Mouse (Mus musculus) intestine, embryonic 16.5 days (tissue): ENCODE data around the gene Qprt. TPM values are rescaled to one million over a fixed set of nuclear protein-coding genes. Genes with fewer than 3 reads are reported as not detected.

Source experiments
- ATAC-seq: fragments of 200-750 bp; cut with Nextera tagmentation; 2 replicates; pipeline ENCODE4 v1.8.0; 2017; ENCODE audit warnings: moderate TSS enrichment, moderate library complexity
- H3K27ac ChIP-seq: fragments of 300-500 bp; sonication (generic); 2 replicates; pipeline ENCODE4 v1.5.1; 2014; ENCODE audit warnings: mild to moderate bottlenecking, low read length
- H3K27me3 ChIP-seq: fragments of 300-500 bp; sonication (generic); replicated peaks from 2 replicates; pipeline ENCODE4 v1.6.1; 2014; ENCODE audit warnings: low read length, control low read depth, mixed read lengths; ENCODE audit not compliant: control insufficient read depth, insufficient read depth
- H3K36me3 ChIP-seq: fragments of 300-500 bp; sonication (generic); 2 replicates; pipeline ENCODE4 v1.6.1; 2014; ENCODE audit warnings: low read length, control low read depth; ENCODE audit not compliant: control insufficient read depth, insufficient read depth
- H3K4me1 ChIP-seq: fragments of 300-500 bp; sonication (generic); 2 replicates; pipeline ENCODE4 v1.6.1; 2014; ENCODE audit warnings: low read length, control low read depth, mixed read lengths; ENCODE audit not compliant: control insufficient read depth, insufficient read depth
- H3K4me2 ChIP-seq: fragments of 300-500 bp; sonication (generic); 2 replicates; pipeline ENCODE4 v1.6.1; 2014; ENCODE audit warnings: low read depth, low read length, control low read depth
- H3K4me3 ChIP-seq: fragments of 300-500 bp; sonication (generic); 2 replicates; pipeline ENCODE4 v1.5.1; 2014; ENCODE audit warnings: mild to moderate bottlenecking, low read length
- H3K9ac ChIP-seq: fragments of 300-500 bp; sonication (generic); 2 replicates; pipeline ENCODE4 v1.6.1; 2014; ENCODE audit warnings: low read depth, low read length
- H3K9me3 ChIP-seq: fragments of 300-500 bp; sonication (generic); 2 replicates; pipeline ENCODE4 v1.6.1; 2016; ENCODE audit warnings: low read length, control low read depth; ENCODE audit not compliant: control insufficient read depth
- WGBS: fragments of 180-500 bp; shearing (Covaris S2); extraction: QIAGEN DNeasy Blood & Tissue Kit; methylation state at CpG from one replicate; pipeline ENCODE4 v1.1.7; 2014; 5-methylcytosine and 5-hydroxymethylcytosine counted together
- polyA plus RNA-seq: library from polyadenylated mRNA; unstranded; fragments of >200 nt; fragmentation: Nextera tagmentation; extraction: Ambion mirVana; gene quantifications from 2 replicates; pipeline ENCODE4 v1.2.1, GENCODE M21; 2015

Qprt gene
- polyA plus RNA-seq, 1 experiment from 2014 or later = 6.8 TPM

DNA sequence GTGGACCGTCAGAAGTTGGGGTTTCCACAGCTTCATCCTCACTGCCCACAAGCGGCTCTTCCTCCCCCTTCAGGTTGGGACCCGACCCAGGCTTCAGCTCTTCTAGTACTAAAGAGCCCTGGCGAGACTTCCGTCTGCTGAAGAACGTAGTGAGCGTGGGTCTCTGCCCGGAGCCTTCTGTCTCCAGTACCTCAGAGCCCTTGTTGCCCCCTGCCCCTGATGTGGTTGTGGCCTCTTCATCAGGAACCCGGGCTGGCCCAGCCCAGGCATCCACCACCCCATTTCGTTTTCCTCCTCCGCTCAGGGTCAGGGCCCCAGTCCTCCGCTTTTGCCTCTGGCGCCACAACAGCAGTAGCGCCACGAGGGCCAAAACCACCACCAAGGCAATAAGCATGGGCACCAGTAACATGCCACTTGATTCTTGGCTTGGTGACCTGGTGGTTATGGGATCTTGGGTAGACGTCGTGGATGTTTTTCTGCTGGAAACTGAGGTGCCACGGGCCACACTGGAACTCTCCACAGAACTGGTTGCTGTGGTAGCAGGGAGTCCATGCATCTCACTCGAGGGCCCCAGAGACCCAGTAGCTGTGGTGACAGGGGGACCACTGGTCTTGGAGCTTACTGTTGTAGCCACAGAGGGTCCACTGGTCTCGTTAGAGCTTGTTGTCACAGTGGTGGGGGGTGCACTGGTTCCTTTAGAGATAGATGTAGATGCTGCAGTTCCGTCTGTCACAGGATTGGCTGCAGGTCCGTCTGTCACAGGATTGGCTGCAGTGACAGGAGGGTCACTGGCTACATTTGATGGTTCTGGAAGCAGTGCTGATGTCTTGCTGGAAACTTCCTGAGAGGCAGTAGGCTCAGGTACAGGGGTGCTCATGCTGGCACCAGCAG lies 14.4 kb upstream of the Qprt start:
- H3K4me2 ChIP-seq = no peak overlapping the region
- WGBS = 82% methylated on average over 22 of the region's 22 CpGs
- no peaks in the 10 kb centered on the region for H3K27me3 ChIP-seq
- no peaks in the 10 kb centered on the region for H3K9me3 ChIP-seq
- no peaks in the 10 kb centered on the region for H3K36me3 ChIP-seq
- H3K4me3 ChIP-seq = no peak overlapping the region
- no peak overlapping the region for H3K27ac ChIP-seq
- ATAC-seq = no peak
- no peak overlapping the region for H3K9ac ChIP-seq
- H3K4me1 ChIP-seq = no peaks in the 10 kb centered on the region

DNA sequence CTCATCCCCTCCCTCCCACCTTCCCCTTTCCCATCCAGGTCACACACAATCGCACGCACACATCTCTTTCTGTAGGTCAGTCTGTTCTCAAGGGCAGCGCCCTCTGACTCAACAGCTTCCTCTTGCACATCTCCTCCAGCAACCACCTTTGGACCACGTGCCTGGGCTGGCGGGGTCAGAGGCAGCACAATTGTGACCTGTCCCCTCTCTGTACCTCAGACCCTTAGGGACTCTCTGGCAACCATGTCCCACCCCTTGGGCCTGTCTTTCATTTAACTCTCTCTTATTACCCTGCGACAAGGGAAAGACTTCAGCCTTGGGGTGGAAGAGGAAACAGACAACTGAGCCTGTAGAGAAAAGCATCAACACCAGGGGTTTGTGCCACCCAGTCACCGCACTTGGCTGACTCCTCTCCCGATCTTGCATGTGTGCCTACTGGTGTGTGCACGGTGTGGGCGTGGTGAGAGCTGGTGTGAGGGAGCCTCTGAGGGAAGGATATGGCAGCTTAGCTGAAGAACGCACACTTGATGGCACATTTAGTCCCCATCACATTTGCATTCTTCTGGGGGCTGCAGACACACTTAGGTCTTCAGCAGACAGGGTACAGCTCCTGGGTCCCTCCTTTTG lies 12.9 kb upstream of the Qprt start:
- Histone ChIP-seq H3K36me3 (no peaks in the 10 kb centered on the region), H3K27me3 (no peaks in the 10 kb centered on the region), H3K4me1 (no peaks in the 10 kb centered on the region), H3K9ac (no peak overlapping the region), H3K4me3 (no peak overlapping the region), H3K9me3 (no peaks in the 10 kb centered on the region), H3K4me2 (no peak overlapping the region), H3K27ac (no peak overlapping the region)
- 76% methylated on average over 11 of the region's 11 CpGs for WGBS
- ATAC-seq = no peak

DNA sequence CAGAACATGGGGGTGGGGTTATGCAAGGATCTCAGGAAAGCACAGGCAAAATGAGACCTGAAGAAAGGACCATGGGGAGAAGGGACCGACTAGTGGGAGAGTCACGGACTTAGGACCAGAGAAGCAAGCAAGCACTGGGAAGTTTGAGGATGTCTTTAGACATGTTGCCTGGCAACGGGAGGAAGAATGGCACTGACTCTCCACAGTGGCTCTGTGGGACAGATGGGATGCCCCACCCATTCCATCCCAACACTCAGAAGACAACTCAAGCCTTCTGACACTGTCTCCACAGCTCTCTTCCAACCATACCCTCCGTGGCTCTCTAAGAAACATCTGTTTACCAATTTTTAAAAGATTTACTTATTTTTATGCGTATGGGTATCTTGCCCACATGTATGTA lies 11.1 kb upstream of the Qprt start:
- Histone ChIP-seq H3K27ac (no peak overlapping the region), H3K36me3 (no peaks in the 10 kb centered on the region), H3K4me2 (no peak overlapping the region), H3K9ac (no peak overlapping the region), H3K4me3 (no peak overlapping the region), H3K27me3 (no peaks in the 10 kb centered on the region), H3K9me3 (no peaks in the 10 kb centered on the region), H3K4me1 (no peaks in the 10 kb centered on the region)
- ATAC-seq = no peak
- WGBS = 59% methylated on average over 5 of the region's 5 CpGs

DNA sequence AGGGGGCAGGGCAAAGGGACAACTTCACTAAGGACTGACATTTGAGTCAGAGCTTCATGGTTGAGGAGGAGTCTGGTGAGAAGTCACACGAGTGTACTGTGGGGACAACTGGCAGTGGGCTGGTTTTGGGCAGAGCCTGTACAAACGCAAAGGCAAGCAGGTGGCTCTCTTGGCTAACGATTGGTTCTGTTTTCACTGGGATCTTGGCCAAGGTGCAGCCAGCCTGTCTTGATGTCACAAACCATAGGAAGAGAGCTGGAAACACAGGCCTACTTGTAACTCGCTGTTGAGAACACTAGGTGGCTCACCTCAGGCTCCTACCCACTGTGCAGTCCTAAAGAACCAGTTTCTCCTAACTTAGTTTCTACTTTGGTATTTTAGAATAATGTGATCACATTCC lies 7.6 kb upstream of the Qprt start:
- H3K27me3 ChIP-seq = no peaks in the 10 kb centered on the region
- ATAC-seq = peak; percentile 76
- no peaks in the 10 kb centered on the region for H3K4me1 ChIP-seq
- no peak overlapping the region for H3K27ac ChIP-seq
- H3K4me2 ChIP-seq = no peak overlapping the region
- no peak overlapping the region for H3K9ac ChIP-seq
- H3K4me3 ChIP-seq = no peak overlapping the region
- H3K9me3 ChIP-seq = no peaks in the 10 kb centered on the region
- H3K36me3 ChIP-seq = no peaks in the 10 kb centered on the region
- 18% methylated on average over 4 of the region's 4 CpGs for WGBS

DNA sequence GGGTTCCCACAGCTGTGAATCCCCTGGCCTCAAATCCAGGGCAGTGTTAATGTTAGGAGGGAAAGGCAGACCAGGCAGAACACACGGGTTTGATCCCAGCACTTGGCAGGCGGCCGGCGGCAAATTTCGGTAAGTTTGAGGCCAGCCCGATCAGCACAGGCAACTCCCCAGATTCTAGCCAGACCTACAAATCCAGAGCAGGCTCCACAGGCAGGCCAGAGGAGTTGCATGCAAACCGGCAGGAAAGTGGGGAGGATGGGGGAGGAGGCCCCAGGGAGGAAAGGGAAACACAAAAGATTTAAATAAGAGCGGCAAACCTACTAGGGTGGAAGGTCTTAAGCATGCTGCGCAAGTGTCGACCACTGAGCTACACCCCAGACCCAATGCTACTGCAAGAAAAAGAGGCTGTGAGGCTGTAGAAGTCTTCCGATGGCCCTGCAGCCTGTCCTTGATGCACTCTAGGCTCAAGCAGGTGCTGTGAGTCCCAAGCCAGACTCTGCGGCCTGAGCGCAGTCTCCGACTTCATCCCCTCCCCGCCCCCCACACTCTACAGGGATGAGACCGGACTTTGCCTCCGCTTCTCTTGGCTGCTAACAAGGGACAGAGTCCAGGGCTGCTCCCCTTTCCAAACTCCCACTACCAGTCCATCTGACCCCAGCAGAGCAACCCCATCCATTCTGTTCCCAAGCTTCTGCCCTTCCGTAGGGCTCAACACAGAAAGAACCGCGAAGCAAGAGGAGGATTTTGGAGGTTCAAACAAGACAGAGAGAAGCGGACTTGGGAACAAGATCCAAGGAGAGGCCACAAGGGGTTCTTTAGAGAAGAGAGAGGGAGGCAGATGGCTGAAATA lies 740 bp downstream of the Qprt start:
- peak overlapping the region; percentile 38; the same call in 1 of the 2 replicates for H3K9ac ChIP-seq
- H3K36me3 ChIP-seq = no peaks in the 10 kb centered on the region
- H3K27me3 ChIP-seq = no peaks in the 10 kb centered on the region
- peaks cover 18% of the 10 kb centered on the region for H3K4me1 ChIP-seq
- ATAC-seq = peak; percentile 82
- peak overlapping the region; percentile 16 for H3K4me3 ChIP-seq
- H3K27ac ChIP-seq = no peak overlapping the region
- H3K9me3 ChIP-seq = no peaks in the 10 kb centered on the region
- peak overlapping the region; percentile 48 for H3K4me2 ChIP-seq
- WGBS = 23% methylated on average over 21 of the region's 21 CpGs

DNA sequence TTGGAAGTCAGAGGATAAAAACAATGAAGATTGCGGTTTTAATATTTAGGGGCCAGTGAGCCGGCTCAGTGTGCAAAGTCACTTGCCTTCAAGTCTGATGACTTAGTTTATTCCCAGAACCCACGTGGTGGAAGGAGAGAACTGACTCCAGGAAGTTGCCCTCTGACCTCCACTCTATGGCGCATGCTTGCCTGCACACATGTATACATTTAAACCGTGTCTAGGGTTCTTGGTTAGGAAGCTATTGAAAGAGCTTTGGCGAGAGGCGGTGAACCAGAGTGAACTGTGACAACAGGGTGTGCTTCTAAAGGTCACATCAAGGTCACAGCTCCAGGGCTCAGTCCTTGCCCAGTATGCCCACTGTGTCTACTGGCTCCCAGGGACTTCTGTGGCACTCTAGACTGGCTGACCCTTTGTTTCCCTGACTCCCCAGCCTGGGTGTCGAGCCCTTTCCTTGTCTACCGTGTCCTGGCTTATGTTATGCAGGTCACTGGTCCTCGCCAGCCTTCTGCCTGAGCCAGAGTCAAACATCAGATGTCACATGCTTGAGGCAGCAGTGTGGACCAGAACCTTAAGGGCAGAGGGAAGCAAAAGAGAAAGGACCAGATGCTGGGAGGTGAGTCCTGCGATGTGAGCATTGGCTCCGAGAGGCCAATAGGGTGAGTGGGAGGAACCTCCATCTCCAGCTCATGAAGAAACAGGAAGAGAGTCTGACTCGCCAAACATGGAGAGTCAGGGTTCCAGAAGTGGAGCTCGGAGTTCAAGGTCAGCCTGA lies 3.2 kb downstream of the Qprt start:
- no peak overlapping the region; the same call in 1 of the 2 replicates for H3K27ac ChIP-seq
- H3K36me3 ChIP-seq = no peaks in the 10 kb centered on the region
- H3K9ac ChIP-seq = no peak overlapping the region
- no peak overlapping the region for H3K4me3 ChIP-seq
- H3K27me3 ChIP-seq = no peaks in the 10 kb centered on the region
- H3K9me3 ChIP-seq = no peaks in the 10 kb centered on the region
- H3K4me1 ChIP-seq = peaks cover 23% of the 10 kb centered on the region
- ATAC-seq = no peak
- no peak overlapping the region for H3K4me2 ChIP-seq
- 55% methylated on average over 14 of the region's 14 CpGs for WGBS

DNA sequence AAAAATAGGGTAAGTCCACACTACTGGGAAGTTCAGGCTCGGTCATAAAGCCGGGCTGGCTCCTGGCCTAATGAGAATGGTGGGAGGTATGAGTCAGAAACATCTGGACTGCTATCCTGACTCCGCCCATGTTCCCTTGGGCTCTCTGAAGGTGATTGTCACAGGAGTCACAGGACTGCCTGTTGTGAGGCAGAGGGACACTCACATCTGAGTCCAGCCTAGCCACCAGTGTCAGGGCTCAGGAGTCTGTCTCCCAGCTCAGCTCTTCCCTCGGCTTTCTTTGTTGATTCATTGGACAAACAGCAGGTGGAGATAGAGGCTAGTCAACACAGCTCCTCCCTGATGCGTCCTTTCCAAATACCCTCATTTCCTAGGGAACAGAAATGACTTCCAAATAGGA lies 4.1 kb downstream of the Qprt start:
- peak; percentile 54 for ATAC-seq
- H3K27ac ChIP-seq = no peak overlapping the region; the same call in 1 of the 2 replicates
- no peak overlapping the region for H3K4me3 ChIP-seq
- H3K4me1 ChIP-seq = peaks cover 31% of the 10 kb centered on the region
- no peaks in the 10 kb centered on the region for H3K9me3 ChIP-seq
- no peaks in the 10 kb centered on the region for H3K27me3 ChIP-seq
- no peak overlapping the region; the same call in 1 of the 2 replicates for H3K4me2 ChIP-seq
- H3K36me3 ChIP-seq = no peaks in the 10 kb centered on the region
- no peak overlapping the region for H3K9ac ChIP-seq
- WGBS = 28% methylated on average over 5 of the region's 5 CpGs

GRCm38 (mm10) chr7:127116331-127116935 lies 5.6 kb downstream of the Qprt start:
- 62% methylated on average over 11 of the region's 11 CpGs for WGBS
- ATAC-seq = no peak
- no peak overlapping the region for H3K4me3 ChIP-seq

More at GRCm38 (mm10) chr7:127116331-127116935, 5.6 kb downstream of the Qprt start:
- H3K36me3 ChIP-seq = no peaks in the 10 kb centered on the region
- no peaks in the 10 kb centered on the region for H3K9me3 ChIP-seq
- no peaks in the 10 kb centered on the region for H3K27me3 ChIP-seq
- H3K27ac ChIP-seq = no peak overlapping the region; the same call in 1 of the 2 replicates
- peaks cover 32% of the 10 kb centered on the region for H3K4me1 ChIP-seq
- H3K4me2 ChIP-seq = no peak overlapping the region
- H3K9ac ChIP-seq = no peak overlapping the region; the same call in 1 of the 2 replicates
